Mouse (Mus musculus): ENCODE measurements around the gene Fam102a.

The Fam102a gene

GRCm38 (mm10) chr2:32547380-32547779, 12.2 kb downstream of the Fam102a start:
- 79% methylated on average over 5 of the region's 5 CpGs for WGBS

DNA sequence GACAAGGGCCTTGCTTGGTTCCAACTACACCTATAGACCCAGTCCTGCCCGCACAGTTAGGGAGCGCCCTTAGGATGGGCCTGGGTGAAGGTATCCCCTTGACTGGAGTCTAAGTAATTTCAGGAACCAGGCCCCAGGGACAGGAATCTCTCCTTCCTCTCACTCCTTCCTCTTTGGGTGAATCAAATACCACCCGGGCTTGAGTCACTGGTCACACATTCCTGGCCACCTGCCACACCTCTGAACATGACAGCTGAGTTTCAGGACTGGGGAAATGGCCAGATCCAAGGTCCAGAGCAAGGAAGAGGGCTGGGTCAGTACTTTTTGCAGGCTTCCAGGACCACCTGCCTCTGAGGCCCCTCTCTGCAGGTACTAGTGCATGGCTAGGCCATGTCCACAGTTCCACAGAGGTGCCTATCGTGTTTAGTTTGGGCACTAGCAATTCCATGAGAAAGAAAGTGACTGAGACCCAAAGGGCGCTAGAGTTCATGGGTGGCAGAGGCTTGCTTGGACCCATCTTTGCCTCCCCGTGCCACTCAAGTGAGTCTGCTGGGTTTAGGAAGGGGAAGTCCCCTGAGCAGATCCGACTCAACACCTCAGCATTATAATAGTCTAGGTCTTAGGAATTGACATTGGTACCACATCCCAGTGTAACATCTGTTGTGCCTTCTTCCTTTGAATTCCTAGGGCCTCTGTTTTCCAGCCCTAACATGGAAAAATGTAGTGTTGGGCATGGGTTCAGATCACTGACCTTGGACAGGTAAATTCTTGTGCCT, 13.0 kb downstream of the Fam102a start:
- 86% methylated on average over 7 of the region's 7 CpGs for WGBS

DNA sequence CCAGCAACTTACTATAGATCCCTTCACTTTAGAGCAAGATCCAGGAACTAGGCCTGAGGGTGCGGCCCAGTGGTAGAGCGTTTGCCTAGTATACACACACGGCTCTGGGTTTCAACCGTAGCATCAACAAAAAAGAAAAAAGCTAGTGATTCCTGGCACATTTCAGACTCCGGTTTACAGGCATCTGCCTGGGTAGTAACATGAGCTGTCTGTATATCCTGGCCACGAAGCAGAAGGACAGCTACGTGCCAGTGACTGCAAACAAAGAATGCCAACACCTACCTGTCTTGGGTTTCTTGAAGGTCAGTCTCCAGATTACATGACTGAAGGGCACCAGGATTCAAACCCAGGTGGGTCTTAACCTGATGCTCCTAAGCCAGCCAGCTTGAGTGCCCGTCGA, 14.0 kb downstream of the Fam102a start:
- 72% methylated on average over 9 of the region's 9 CpGs for WGBS

- 32% methylated on average over 6 of the region's 6 CpGs for WGBS
Observed at GRCm38 (mm10) chr2:32549764-32550163, 14.6 kb downstream of the Fam102a start.

DNA sequence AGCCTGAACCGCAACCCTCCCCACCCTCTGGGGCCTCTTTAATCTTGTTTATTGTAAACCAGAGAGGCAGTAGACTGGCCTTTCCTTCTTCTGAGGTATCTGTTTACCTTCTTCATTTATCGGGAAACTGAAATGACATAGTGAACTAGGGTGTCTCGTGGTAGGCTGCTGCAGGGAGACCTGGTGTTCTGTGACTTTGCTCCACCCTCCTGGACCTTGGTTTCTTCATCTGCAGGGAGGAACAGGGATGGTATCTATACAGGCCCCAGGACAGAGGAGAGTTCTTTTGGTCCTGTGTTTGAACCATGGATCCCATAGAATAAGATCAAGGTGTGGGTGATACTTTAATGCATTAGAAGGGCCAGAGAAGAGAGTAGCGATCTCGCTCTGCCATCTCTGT, 16.1 kb downstream of the Fam102a start:
- 80% methylated on average over 5 of the region's 5 CpGs for WGBS

- 67% methylated on average over 7 of the region's 7 CpGs for WGBS
Observed at GRCm38 (mm10) chr2:32553592-32554148, 18.5 kb downstream of the Fam102a start.

- 49% methylated on average over 4 of the region's 4 CpGs for WGBS
Observed at GRCm38 (mm10) chr2:32555484-32555883, 20.4 kb downstream of the Fam102a start.

DNA sequence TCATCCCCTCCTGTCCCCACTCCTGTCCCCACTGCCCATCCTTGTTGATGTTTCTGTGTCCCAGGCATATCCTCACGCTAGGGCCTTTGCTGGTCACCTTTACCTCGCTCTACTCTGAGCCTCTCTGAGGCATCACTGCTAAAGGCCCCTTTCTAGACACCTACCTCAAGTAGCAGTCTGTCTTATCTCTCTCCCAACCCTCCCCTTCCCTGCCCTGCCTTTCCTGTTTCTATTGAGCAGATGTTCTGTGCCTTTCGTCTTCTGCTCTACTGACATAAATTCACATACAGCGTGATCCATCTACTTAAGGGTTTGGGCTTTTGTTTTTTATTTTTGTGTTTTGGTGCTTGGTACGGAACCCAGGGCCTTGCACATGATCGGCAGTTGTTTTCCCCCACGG, 20.9 kb downstream of the Fam102a start:
- WGBS = 68% methylated on average over 7 of the region's 7 CpGs

DNA sequence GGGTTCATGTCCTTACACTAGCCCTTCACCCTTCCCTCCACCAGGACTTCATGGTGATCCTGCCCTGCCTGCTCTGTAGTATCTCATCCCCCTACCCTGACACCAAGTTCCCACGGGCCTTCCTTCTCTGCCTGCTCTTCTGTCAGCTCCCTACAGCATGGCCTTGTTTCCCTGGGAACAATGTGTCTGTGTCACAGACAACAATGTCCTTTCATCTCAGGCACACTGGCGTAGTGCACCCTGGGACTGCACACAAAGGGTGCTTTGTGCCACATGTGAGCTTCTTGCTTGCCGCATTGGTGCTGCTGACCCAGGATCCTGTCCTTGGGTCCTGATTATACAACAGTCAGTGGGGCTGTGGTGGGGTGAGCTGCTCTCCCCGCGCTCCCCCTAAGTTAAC, 24.4 kb downstream of the Fam102a start:
- WGBS = 56% methylated on average over 5 of the region's 5 CpGs

DNA sequence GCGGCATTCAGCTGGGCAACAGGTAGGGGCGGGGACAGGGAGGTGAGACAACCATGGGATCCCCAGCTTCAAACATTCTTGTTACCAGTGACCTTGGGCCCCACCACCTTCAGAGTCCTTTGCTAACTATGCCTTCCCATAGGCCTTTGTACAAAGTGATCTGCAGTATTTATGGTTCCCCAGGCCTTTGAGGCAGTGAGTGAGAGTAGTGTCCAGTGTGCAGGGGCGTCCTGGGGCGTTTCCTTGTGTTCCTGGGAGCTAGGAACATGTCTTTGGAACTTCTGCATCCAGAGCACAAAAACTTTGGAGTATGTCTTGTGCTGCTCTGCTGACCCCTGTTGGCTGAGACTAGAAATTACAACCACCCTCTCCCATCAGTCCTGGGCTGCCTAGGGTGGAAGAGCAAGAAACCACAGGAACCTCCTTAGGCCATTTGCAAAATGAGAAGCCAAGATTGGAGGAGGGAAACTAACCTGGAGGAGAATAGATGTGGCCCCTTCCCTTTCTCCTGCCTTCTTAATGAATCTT, 31.5 kb downstream of the Fam102a start:
- WGBS = 45% methylated on average over 4 of the region's 4 CpGs

- 47% methylated on average over 5 of the region's 5 CpGs for WGBS
Observed at GRCm38 (mm10) chr2:32568149-32568548, 33.0 kb downstream of the Fam102a start.

GRCm38 (mm10) chr2:32568941-32569340, 33.8 kb downstream of the Fam102a start:
- 70% methylated on average over 3 of the region's 3 CpGs for WGBS

- WGBS = 1% methylated on average over 36 of the region's 36 CpGs
Observed at GRCm38 (mm10) chr2:32570698-32571494, 35.8 kb downstream of the Fam102a start, which contains the start of gene Dpm2. Dpm2 (plus strand) TSS chr2:32570858.

GRCm38 (mm10) chr2:32572196-32572595, 37.1 kb downstream of the Fam102a start:
- WGBS = 77% methylated on average over 11 of the region's 11 CpGs

- 61% methylated on average over 6 of the region's 6 CpGs for WGBS
Observed at GRCm38 (mm10) chr2:32574497-32574896, 39.4 kb downstream of the Fam102a start, which contains the start of gene Pip5kl1. Pip5kl1 (plus strand) TSS chr2:32574797.

DNA sequence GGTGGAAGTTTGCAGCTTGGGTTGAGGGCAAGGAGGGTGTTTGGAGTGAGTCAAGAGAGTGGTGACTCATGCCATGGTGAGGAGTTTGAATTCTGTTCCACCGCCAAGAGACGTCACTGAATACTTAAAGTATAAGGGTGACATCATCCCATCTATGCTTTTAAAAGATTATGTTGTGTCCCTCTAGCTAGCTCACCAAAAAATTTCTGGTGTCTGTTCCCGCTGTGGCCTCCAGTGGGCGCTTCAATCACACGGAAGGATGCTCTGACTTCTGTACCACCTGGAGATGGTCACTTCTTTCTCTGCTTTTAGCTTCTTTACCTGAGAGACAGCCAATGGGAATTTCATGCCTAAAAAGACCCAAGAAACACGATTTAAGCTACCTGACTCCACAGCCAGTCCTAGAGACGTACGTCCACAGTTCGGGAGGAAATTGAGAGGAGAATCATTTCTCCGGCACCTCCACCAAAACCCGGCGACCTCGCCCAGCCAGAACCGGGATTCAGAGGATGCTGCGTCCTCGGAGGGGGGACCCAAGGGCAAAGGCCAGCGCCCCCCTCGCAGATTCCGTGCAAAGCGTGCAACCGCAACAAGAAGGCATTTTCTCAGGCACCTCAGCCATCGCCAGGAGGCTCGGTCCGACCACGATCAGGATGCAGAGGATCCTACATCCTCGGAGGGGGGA, 39.9 kb downstream of the Fam102a start:
- WGBS = 1% methylated on average over 26 of the region's 26 CpGs

DNA sequence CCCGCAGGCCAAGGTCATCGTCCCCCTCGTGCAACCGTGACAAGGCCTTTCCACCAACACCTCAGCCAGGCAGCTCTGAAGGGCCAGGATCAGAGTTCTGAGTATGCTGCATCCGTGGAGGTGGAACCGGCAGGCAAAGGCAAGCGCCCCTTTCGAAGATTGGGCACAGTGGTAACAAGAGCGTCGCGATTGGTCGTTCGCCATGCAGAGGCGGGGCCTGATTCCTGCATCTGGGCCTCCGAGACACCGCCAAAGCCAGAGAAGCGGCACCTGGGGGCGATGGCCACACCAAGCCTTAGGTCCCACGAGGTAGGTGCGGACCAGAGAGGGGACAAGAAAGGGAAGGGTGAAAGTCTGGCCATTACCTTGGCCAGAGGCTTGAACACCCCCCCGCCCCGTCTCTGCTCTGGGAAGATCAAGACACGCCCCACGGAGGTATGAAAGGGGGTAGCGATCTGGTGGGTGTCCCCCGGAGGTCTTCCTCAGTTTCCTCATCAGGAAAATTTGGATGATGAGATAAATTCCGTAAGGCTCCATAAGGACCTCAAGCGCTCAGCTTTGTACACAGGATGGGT, 40.5 kb downstream of the Fam102a start, which contains the start of gene 9430097D07Rik:
9430097D07Rik (minus strand) TSS at position 99 of the 575 bp plus-strand sequence.
- 10% methylated on average over 28 of the region's 28 CpGs for WGBS

DNA sequence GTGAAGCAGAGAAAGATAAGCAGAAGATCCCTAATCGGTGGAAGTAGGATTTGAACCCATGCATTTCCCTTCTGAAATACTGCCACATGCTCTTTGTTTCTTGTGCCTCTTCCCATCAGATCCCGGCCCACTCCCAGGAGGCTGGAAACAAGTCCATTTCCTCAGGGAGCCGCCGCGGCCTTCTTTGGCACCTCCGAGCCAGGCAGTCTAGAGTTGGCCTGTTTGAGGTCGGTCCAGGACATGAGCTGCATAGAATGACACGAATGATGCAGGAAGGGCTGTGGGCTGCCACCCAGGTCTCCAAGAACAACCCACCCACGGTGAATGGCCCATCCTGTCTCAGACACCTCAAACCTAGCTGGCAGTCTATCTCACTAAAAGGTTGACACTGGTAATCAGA, 41.4 kb downstream of the Fam102a start:
- WGBS = 76% methylated on average over 9 of the region's 9 CpGs

GRCm38 (mm10) chr2:32578146-32579046, 43.3 kb downstream of the Fam102a start:
- WGBS = 45% methylated on average over 27 of the region's 30 CpGs

DNA sequence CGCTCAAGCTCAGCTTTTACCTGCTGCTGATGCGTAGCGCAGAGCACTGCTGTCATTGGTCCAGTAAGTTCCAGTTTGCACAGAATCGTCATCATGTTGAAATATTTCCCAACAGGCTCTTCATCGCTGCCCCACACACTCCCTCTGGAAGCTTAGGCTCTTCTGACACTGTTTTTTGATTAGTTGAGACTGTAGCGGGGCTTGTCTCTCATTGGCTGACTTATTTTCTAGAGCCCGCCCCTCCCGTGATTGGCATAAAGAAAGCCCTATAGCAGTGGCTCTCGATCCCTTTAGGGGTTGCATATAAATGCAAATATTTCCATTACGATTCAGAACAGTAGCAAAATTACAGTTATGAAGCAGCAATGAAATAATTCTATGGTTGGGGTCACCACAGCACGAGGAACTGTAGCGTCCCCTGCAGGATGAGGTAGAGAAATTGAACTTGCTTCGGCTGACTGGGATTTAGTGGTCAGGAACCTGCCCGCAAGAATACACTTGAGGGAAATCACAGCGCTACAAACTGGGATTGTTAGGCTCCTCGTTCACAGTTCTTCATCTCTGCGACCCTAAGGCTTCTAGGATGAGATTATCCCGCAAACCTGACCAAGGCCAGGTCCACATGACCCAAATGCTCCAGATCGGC, 46.4 kb downstream of the Fam102a start:
- WGBS = 32% methylated on average over 19 of the region's 19 CpGs

All from cerebral cortex, adult 2 months (tissue).